Mouse (Mus musculus) heart, adult 2 months (tissue): ENCODE results near the gene Thegl.

Experiments
- EP300 ChIP-seq: fragments of 200-500 bp; IDR thresholded peaks from 2 replicates; pipeline ENCODE4 v1.6.1; 2011; ENCODE audit warnings: low read depth, low read length, control low read depth; ENCODE audit not compliant: insufficient read depth
- POLR2A ChIP-seq: fragments of 200-500 bp; IDR thresholded peaks from 2 replicates; pipeline ENCODE4 v1.6.1; 2011; ENCODE audit warnings: mild to moderate bottlenecking, low read depth, low read length, control low read depth; ENCODE audit not compliant: insufficient read depth

- TF ChIP-seq EP300 = no peak
- TF ChIP-seq POLR2A = no peak
These were observed 2.7 kb upstream of the Thegl start for GRCm38 (mm10) chr5:77013171-77013570.
